Mouse (Mus musculus) midbrain, postnatal 0 days (tissue): ENCODE data around the gene Pole3. TPM values are rescaled to one million over a fixed set of nuclear protein-coding genes. Genes with fewer than 3 reads are reported as not detected.
"Not testable (repeated sequence)": the region's sequence is repeated elsewhere in the genome, so short reads cannot be mapped to it uniquely, and the experiment has no call there.

Experiments
- ATAC-seq: fragments of 200-750 bp; cut with Nextera tagmentation; 2 replicates; pipeline ENCODE4 v1.8.0; 2017; ENCODE audit warnings: moderate number of reproducible peaks, mild to moderate bottlenecking, moderate TSS enrichment, moderate library complexity; ENCODE audit not compliant: low FRiP score
- DNase-seq: peaks from one replicate; pipeline ENCODE4 v3.0.0-alpha.2; 2015; ENCODE audit warnings: low spot score
- H3K27ac ChIP-seq: fragments of 300-500 bp; sonication (generic); 2 replicates; pipeline ENCODE4 v1.5.1; 2014; ENCODE audit warnings: low read depth, mild to moderate bottlenecking, low read length, mixed read lengths
- H3K27me3 ChIP-seq: fragments of 300-500 bp; sonication (generic); 2 replicates; pipeline ENCODE4 v1.6.1; 2014; ENCODE audit warnings: low read length, control low read depth, mixed read lengths; ENCODE audit not compliant: insufficient read depth
- H3K36me3 ChIP-seq: fragments of 300-500 bp; sonication (generic); 2 replicates; pipeline ENCODE4 v1.6.1; 2014; ENCODE audit warnings: low read length, control low read depth, mixed read lengths; ENCODE audit not compliant: insufficient read depth
- H3K4me1 ChIP-seq: fragments of 300-500 bp; sonication (generic); 2 replicates; pipeline ENCODE4 v1.6.1; 2014; ENCODE audit warnings: mild to moderate bottlenecking, control low read depth, antibody characterized with exemption, low read length, mixed read lengths; ENCODE audit not compliant: insufficient read depth
- H3K4me2 ChIP-seq: fragments of 300-500 bp; sonication (generic); 2 replicates; pipeline ENCODE4 v1.6.1; 2014; ENCODE audit warnings: low read depth, mild to moderate bottlenecking, low read length, mixed read lengths; ENCODE audit not compliant: poor library complexity, severe bottlenecking
- H3K4me3 ChIP-seq: fragments of 300-500 bp; sonication (generic); 2 replicates; pipeline ENCODE4 v1.5.1; 2014; ENCODE audit warnings: low read depth, mild to moderate bottlenecking, low read length, moderate library complexity
- H3K9ac ChIP-seq: fragments of 300-500 bp; sonication (generic); replicated peaks from 2 replicates; pipeline ENCODE4 v1.6.1; 2014; ENCODE audit warnings: mild to moderate bottlenecking, low read length, moderate library complexity, mixed read lengths; ENCODE audit not compliant: poor library complexity, severe bottlenecking
- H3K9me3 ChIP-seq: fragments of 300-500 bp; sonication (generic); 2 replicates; pipeline ENCODE4 v1.6.1; 2016; ENCODE audit warnings: low read length, control low read depth
- CTCF ChIP-seq: IDR thresholded peaks from 2 replicates; pipeline ENCODE4 v1.5.1; 2016; ENCODE audit warnings: antibody characterized with exemption, mild to moderate bottlenecking
- WGBS: fragments of 180-500 bp; shearing (Covaris S2); extraction: QIAGEN DNeasy Blood & Tissue Kit; methylation state at CpG from one replicate; pipeline ENCODE4 v1.1.7; 2014; 5-methylcytosine and 5-hydroxymethylcytosine counted together
- polyA plus RNA-seq: library from polyadenylated mRNA; unstranded; fragments of >200 nt; fragmentation: Nextera tagmentation; extraction: Ambion mirVana; gene quantifications from 2 replicates; pipeline ENCODE4 v1.2.1, GENCODE M21; 2015
- total RNA-seq: library from RNA; depleted of rRNA; stranded (reverse); fragments of >200 nt; gene quantifications from 2 replicates; pipeline ENCODE4 v1.2.3, GENCODE M21; 2014

Pole3 gene
- total and polyA plus RNA-seq, 2 experiments from 2014 or later: 25.6 to 57.3 TPM

GRCm38 (mm10) chr4:62480709-62481605, 43.9 kb downstream of the Pole3 start:
- Histone ChIP-seq H3K27me3 (0 out of 2 replicates have a peak, but pooled peaks cover 4% of the 10 kb centered on the region), H3K36me3 (no peaks in the 10 kb centered on the region), H3K9ac (no peak overlapping the region), H3K4me1 (no peaks in the 10 kb centered on the region), H3K9me3 (no peaks in the 10 kb centered on the region), H3K27ac (no peak overlapping the region), H3K4me2 (no peak overlapping the region), H3K4me3 (no peak overlapping the region)
- DNase-seq (no peak), ATAC-seq (peak; percentile 21; the same call in 1 of the 2 replicates)
- WGBS: 46% methylated on average over 10 of the region's 10 CpGs
- TF ChIP-seq CTCF: no peak

GRCm38 (mm10) chr4:62479937-62480708, 44.7 kb downstream of the Pole3 start, which contains the start of gene Bspry:
TSS of gene Bspry (plus strand) at chr4:62480053.
- Histone ChIP-seq H3K4me2 (peak within 1 kb of the TSS; percentile 78), H3K27me3 (0 out of 2 replicates have a peak, but pooled peaks cover 4% of the 10 kb centered on the region), H3K9me3 (no peaks in the 10 kb centered on the region), H3K9ac (peak within 1 kb of the TSS; percentile 46), H3K4me1 (no peaks in the 10 kb centered on the region), H3K36me3 (no peaks in the 10 kb centered on the region), H3K4me3 (peak within 1 kb of the TSS; percentile 41), H3K27ac (no peak within 1 kb of the TSS)
- DNase-seq: no peak
- TF ChIP-seq CTCF: no peak
- ATAC-seq: peak; percentile 67
- WGBS: 2% methylated on average over 59 of the region's 71 CpGs

- ATAC-seq, H3K27ac ChIP-seq, H3K36me3 ChIP-seq, H3K4me1 ChIP-seq, H3K27me3 ChIP-seq, H3K9me3 ChIP-seq, DNase-seq: not testable (repeated sequence)
- H3K9ac ChIP-seq: peak overlapping the region; percentile 46
- H3K4me2 ChIP-seq: peak overlapping the region; percentile 78
- H3K4me3 ChIP-seq: peak overlapping the region; percentile 41
- WGBS: 15% methylated on average over 11 of the region's 11 CpGs
- peak; percentile 77 for TF ChIP-seq CTCF
These were observed 45.3 kb downstream of the Pole3 start for GRCm38 (mm10) chr4:62479593-62479936.

- H3K9ac ChIP-seq: no peak overlapping the region
- DNase-seq: no peak
- no peak overlapping the region for H3K4me3 ChIP-seq
- H3K4me2 ChIP-seq: no peak overlapping the region
- H3K4me1 ChIP-seq: no peaks in the 10 kb centered on the region
- 0 out of 2 replicates have a peak, but pooled peaks cover 4% of the 10 kb centered on the region for H3K27me3 ChIP-seq
- H3K9me3 ChIP-seq: no peaks in the 10 kb centered on the region
- no peak for TF ChIP-seq CTCF
- H3K36me3 ChIP-seq: no peaks in the 10 kb centered on the region
- WGBS: 83% methylated on average over 6 of the region's 6 CpGs
- ATAC-seq: no peak
- H3K27ac ChIP-seq: no peak overlapping the region
These were observed 47.2 kb downstream of the Pole3 start for GRCm38 (mm10) chr4:62477542-62478244.

- Histone ChIP-seq H3K9ac (no peak overlapping the region), H3K27ac (no peak overlapping the region), H3K4me1 (no peaks in the 10 kb centered on the region), H3K36me3 (no peaks in the 10 kb centered on the region), H3K4me3 (no peak overlapping the region), H3K27me3 (0 out of 2 replicates have a peak, but pooled peaks cover 4% of the 10 kb centered on the region), H3K4me2 (no peak overlapping the region), H3K9me3 (no peaks in the 10 kb centered on the region)
- WGBS: 93% methylated on average over 6 of the region's 6 CpGs
- TF ChIP-seq CTCF: no peak
- no peak for DNase-seq
- no peak for ATAC-seq
These were observed 49.1 kb downstream of the Pole3 start for GRCm38 (mm10) chr4:62475793-62476192.
